Mouse (Mus musculus): ENCODE data around the gene Npy5r. TPM values are rescaled to one million over a fixed set of nuclear protein-coding genes. Genes with fewer than 3 reads are reported as not detected.

Gene Npy5r
- total RNA-seq (2021): under 1 TPM in 1 of 2 experiments, not detected in 1; 0.13 TPM
- long read RNA-seq, experiment 1: 0 reads
- long read RNA-seq, experiment 2: 0 reads

DNA sequence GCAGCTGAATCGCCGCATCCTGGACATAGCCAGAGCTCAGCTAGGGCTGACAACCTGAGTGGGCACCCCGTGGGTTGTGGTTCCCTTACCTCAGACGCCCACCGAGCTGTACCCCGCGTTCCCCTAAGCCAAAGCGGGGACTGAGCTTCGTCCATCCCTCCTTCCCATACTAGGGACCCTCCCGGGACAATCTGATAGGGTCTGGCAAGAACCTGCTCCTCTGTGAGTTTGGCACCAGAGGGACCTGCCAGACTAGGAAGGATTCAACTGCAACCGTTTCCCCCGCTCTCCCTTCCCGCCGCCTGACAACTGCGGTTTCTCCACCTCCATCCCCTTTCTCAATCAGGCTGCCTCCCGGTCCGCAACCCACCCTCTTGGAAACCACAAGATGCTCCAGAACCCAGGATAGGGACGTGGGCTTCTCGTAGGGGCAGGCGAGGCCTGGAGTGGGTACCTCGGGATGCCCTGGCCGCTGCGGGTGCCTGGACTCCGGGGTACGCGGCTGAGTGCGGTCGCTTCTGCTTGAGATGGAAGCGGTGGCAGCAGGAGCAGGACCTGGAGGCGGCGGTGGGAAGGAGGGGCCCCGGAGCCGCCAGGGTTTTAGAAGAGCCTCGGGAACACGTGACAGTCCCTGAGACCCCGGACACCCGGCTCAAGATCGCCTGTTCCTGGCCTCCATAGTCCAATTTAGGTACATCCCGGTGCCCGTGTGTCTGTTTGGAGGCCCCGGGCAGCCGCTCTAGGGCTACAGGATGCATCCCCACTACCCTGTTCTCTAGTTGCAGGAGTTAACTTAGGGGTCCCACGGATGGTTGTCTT is at the start of gene Npy5r:
Npy5r (minus strand) TSS at position 618 of the 819 bp plus-strand sequence.
- DNase-seq: no peak

DNA sequence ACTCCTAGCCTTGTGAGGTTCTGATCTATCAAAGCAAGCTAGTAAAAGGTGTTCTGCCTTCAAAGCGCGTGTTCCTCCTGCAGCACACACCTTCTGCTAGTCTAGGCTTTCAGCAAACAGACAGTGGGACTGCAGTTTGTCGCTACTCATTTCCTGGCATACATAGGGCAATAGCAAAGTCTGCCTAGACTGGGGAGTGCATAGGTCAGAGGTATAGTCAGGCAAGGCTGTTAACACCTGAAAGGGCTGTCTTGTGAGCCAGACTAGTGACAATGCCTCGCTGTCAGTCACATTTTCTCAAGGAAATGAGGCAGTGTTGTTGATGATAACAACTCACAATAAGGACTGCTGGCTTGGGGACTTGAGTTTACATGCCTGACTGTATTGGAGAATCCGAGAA is 44.0 kb upstream of the Npy5r start:
- DNase-seq: no peak

DNA sequence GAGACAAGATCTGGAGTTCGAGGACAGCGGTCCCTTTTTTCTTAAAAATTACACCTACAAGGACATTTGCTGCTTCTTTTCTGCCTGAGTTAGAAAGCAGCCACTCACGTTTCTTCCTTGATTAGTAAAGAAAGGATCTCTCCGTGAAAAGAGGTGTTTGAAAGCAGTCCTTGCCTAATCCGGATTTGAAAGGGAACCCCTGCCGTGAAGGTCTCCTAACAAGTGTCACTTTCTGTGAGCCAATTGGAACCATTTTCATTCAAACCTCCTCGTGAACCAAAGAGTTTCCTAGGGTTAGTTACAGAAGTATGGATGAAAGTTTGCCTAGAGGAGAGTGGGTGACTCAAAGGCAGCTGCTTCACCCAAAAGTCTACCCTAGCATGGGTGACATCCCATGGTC is 41.5 kb upstream of the Npy5r start:
- no peak for DNase-seq

DNA sequence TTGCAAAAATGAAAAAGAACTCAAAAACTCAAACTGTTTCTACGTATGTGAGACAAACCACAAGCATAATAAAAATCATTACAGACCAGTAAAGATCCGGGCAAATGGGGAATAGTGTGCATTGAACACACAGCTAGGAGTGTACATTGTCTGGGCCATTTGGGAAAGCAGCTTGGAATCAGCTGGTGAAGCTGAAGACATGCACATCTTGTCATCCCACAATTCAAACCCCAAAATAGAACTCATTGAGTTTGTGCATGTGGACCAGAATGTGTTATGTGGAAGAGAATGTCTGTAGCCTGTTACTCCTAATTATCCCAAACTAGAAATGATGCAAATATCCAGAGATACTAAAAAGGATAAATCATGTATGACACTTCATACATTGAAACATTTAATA is 34.9 kb upstream of the Npy5r start:
- no peak for DNase-seq

DNA sequence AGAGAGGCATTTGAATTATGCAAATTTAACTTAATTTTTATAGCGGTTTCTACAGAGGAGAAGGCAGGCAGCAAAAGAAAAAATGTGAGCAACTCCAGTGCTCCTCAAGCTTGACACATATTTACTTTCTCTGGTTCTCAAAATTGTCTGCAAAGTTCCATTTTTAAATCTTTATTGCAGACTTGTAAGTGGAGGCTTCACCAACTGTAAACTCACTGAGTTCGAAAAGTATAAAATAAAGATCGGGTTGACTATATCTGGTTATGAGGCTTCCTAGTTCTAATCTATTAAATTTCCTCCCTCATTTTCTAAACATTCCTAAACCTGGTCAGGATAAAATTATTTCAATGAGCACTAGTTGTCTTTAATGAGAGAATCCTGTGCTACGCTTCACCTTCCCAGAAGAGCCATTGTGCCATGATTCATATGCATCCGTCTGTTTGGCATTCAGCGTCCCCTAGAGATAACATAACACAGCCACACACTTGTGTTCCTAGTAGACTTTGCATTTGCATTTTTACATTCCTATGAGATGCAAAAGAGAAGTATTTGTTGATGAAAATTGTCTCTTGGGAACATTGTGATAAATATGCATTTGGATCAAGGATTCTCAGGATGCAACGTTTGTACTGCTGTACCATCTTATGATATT is 26.5 kb upstream of the Npy5r start:
- DNase-seq: no peak

DNA sequence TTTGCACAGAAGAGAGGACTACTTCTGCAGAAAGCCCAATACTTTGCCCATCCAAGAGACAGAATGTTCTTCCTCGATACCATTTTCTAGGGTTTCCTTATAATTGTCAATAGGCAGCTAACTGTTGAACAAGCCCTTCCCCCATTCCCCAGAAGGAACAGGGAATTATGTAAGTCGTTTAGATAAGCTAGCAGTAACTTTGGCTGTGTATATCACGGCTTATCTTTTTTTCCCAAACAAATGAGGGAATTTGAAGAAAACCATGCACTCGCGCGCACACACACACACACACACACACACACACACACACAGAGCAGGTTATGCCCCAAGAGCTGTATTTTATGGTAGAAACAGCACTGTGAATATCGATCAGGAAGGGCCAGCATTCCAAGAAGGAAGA is 10.9 kb upstream of the Npy5r start:
- DNase-seq: no peak

DNA sequence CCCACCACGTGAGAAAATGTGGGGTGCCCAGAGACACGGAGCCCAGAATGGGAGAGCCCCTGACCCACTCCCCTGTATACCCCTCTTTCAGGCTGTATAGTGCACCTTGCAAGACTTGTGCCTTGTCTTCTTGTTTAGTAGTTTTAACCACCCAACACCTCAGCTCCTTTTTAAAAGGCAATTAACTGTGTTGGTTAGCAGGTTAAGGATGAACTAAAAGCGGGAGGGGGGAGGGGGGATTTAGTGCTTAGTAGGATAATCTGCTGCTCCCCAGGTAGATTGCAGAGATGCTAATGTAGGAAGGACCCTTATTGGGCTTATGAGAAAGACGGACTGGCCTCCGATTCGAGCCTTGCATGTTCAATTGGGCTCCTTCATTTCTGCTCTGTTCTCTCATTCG is 10.1 kb upstream of the Npy5r start:
- DNase-seq: no peak

DNA sequence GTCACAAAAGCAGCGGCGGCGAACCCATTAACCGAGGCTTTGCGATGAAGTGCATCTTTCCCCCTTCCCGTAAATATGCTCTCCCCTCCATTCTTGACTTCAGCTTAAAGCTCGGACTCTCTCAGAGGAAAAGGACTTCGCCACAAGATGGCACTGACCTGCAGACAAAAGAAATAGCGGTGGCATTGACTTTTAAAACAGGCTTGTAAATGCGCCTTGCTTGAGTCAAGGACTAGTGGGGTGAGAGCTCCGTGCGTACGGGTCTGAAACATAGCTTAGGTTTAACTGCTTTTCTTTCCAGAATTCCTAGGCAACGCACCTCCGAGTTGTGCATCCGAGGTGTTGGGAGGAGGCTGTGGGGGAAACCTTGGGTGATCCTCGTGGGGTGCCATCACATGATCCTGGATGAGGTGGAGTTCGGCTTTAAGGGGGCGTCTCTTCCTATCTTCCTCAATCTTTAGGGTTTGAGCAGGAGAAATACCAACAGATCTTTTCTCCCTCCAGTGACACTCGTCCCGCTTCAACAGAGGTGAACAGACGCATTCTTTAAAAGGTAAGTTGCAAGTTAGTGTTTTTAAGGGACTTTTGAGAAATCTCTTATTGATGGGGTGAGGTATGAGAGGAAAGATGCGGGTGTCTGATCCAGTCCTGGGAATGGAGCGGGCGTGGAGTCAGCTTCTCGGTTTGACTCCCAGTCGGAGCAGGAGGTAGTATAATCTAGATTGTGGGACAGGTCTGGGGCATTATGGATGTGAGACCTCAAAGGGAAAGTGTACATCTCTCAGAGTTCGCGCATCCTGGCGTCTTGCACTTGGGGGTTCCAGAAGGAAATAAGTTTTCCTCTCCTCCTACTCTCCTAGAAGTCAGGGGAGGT is 9.3 kb upstream of the Npy5r start, which contains the start of gene Npy1r:
Npy1r (plus strand) TSS at position 223 of the 874 bp plus-strand sequence.
- peak; percentile 46 to 54 for DNase-seq

DNA sequence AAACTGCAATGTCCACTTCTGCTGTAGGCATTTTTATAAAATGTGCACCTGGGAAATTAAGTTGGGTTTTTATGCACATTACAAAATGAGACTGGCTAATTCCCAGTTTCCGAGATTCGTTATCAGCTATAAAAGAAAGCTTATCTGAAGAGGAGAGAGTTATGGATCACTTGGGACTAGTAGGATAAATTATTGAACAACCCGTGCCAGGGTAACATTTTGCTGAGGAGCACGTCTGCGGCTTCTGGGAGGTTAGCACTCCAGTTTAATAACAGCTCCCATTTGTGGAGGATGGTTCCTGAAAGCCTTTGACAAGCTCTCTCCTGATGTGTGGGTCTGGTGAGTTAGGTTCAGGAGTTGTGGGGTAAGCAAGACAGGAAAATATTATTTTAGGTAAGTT is 2.5 kb upstream of the Npy5r start:
- no peak for DNase-seq

DNA sequence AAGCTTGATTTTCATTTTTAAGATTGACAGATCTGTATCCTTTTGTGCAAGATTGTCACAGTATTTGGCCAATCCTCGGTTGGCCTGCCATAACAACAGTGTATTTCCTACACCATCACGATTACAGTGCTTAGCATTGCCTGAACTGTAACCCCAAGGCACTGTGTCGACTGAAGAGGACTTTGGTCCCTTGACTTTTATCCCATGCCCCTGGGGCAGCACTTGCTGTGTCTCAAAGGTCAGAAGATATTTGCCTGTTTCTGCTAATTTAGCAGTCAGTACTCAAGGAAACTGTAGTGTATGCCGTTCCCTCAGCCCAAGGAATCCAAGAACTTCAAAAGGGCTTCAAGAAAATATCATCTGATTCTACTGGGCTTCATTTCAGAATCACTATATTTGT is 871 bp upstream of the Npy5r start:
- no peak for DNase-seq

DNA sequence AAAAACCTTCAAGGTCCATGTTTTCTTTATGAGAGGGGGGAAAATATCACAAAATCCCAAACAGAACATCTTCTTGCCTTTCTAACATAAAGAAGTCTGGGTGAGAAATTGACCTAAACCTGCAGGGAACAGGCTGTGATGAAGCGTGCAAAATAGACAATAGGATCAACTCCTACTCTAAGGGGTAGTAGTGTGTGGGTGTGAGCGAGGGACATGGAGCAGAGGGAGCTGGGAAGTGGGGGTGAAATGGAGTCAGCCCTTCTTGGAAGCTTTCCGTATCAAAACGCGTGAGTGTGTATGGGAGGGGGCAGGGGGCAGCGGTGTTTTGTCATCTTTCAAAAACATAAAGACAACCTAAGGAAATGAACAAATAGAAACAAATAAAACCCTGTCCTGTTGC is 467 bp upstream of the Npy5r start:
- no peak for DNase-seq

DNA sequence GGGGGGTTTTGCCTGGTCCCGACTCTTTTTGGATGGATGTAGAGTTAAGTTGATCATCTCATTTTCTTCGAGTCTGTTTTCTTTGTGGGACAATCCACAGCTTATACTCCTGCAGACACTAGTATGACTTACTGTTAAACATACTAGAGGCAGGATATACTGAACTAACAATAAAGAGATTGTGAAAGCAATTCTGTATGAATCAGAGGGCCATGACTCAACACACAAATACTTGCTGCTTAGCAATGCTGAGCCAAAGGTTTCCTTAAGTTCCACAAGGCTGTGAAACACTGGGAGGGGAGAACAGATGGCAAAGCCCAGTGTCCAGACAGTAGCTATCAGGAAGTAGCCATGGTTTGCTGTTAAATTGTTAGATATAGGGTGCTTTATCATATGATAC is 6.7 kb downstream of the Npy5r start:
- DNase-seq: no peak

DNA sequence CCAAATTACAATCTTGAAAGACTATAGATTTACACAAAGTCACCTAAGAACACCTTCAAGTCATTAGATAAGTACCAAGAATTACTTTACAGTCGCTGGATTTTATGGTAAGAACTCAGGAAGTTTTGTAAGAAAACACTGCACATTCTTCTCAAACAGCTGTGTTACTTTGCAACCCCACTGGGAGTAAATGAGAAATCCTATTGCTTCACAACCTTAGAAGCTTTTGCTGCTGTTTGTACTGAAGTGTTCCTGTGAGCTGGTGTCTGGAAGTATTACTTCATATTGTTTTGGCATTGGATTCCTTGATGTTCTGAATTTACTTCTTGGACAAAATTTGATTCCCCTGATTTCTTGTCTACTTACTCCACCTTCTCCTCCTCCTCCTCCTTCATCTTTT is 57.2 kb downstream of the Npy5r start:
- DNase-seq: no peak

Other genes with a start within 250 kb of the Npy5r start
- 1 to 10 TPM; 5.7 to 8.9 TPM for gene Tma16, start 201.6 kb downstream of the Npy5r start, total RNA-seq (2021)
- gene Tktl2, start 176.4 kb downstream of the Npy5r start, total RNA-seq (2021): not detected
- gene Npy1r, start 9.1 kb upstream of the Npy5r start, total RNA-seq (2021): 1 to 10 TPM; 2.9 to 3.3 TPM
- 10 to 100 TPM; 15.8 to 18.8 TPM for gene Naf1, start 172.1 kb upstream of the Npy5r start, total RNA-seq (2021)

Data from adrenal gland, postnatal 36 days (tissue).